Mouse (Mus musculus): ENCODE results near the gene Slc34a2. TPM values are rescaled to one million over a fixed set of nuclear protein-coding genes. Genes with fewer than 3 reads are reported as not detected.

Slc34a2 gene
- polyA plus RNA-seq, 1 experiment from 2014 or later = 0.06 TPM

GRCm38 (mm10) chr5:53047951-53048350, 10.1 kb downstream of the Slc34a2 start:
- no peak overlapping the region for H3K9ac ChIP-seq (ENCODE audit: low read depth, low read length)
- ATAC-seq = no peak
- no peak overlapping the region for H3K4me2 ChIP-seq (ENCODE audit: low read length)
- no peak overlapping the region for H3K27ac ChIP-seq (ENCODE audit: low read depth, low read length)
- peaks cover 8% of the 10 kb centered on the region for H3K27me3 ChIP-seq (replicated peaks; ENCODE audit: control insufficient read depth, insufficient read depth, low read length)
- 24% methylated on average over 6 of the region's 6 CpGs for WGBS
- H3K9me3 ChIP-seq (ENCODE audit: control insufficient read depth, low read length) = no peaks in the 10 kb centered on the region
- peaks cover 5% of the 10 kb centered on the region for H3K4me1 ChIP-seq (ENCODE audit: control insufficient read depth, insufficient read depth, low read depth, low read length)
- H3K4me3 ChIP-seq (ENCODE audit: low read length) = no peak overlapping the region
- no peaks in the 10 kb centered on the region for H3K36me3 ChIP-seq (ENCODE audit: control insufficient read depth, insufficient read depth, low read length)

DNA sequence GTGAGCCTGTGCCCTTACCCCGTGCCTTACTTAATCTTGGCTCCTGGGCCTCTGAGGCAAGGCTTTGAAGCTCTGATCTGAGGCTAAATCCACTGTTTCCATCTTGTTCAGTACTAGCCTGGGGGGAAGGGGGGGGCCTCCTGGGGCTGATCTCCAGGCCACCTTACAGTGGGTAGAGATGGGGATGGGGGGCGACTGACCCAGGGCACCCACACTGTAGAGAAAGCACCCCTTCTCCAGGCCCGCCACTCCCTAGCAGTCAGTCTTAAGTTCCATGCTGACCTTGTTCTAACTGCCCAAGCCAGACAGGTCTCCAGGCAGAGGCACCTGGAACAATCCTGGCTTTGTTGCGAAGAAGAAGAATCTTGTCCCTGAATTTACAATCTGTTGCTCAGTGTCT, 10.7 kb downstream of the Slc34a2 start:
- Histone ChIP-seq H3K36me3 (ENCODE audit: control insufficient read depth, insufficient read depth, low read length) (no peaks in the 10 kb centered on the region), H3K4me2 (ENCODE audit: low read length) (peak overlapping the region; percentile 83), H3K27ac (ENCODE audit: low read depth, low read length) (no peak overlapping the region), H3K4me1 (ENCODE audit: control insufficient read depth, insufficient read depth, low read depth, low read length) (peaks cover 5% of the 10 kb centered on the region), H3K9me3 (ENCODE audit: control insufficient read depth, low read length) (no peaks in the 10 kb centered on the region), H3K9ac (ENCODE audit: low read depth, low read length) (peak overlapping the region; percentile 59), H3K4me3 (ENCODE audit: low read length) (peak overlapping the region; percentile 39), H3K27me3 (replicated peaks; ENCODE audit: control insufficient read depth, insufficient read depth, low read length) (peaks cover 8% of the 10 kb centered on the region)
- peak; percentile 10; the same call in 1 of the 2 replicates for ATAC-seq
- WGBS = 42% methylated on average over 4 of the region's 4 CpGs

DNA sequence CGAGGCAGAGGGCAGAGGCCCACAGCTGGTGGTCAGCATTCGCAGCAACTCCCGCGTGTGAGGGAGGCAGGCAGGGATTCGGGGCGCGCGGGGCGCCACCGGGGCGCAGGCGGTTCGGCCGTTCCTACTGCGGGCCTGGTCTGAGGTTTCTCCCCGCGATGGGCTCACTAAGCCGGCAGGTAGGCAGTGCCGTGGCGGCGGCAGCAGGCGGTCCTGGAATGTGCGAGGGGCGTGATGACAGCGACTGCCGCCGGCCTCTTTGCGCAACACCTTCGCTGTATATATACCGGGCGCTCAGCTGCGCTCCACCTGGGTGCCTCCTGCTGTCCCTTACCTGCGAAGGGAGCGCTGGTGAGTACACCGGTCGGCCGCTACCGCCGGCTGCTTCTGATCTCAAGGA, 11.2 kb downstream of the Slc34a2 start:
- peaks cover 8% of the 10 kb centered on the region for H3K27me3 ChIP-seq (replicated peaks; ENCODE audit: control insufficient read depth, insufficient read depth, low read length)
- no peaks in the 10 kb centered on the region for H3K36me3 ChIP-seq (ENCODE audit: control insufficient read depth, insufficient read depth, low read length)
- no peaks in the 10 kb centered on the region for H3K9me3 ChIP-seq (ENCODE audit: control insufficient read depth, low read length)
- ATAC-seq = peak; percentile 78
- H3K27ac ChIP-seq (ENCODE audit: low read depth, low read length) = no peak overlapping the region
- H3K4me1 ChIP-seq (ENCODE audit: control insufficient read depth, insufficient read depth, low read depth, low read length) = peaks cover 5% of the 10 kb centered on the region
- peak overlapping the region; percentile 83 for H3K4me2 ChIP-seq (ENCODE audit: low read length)
- H3K4me3 ChIP-seq (ENCODE audit: low read length) = peak overlapping the region; percentile 39
- H3K9ac ChIP-seq (ENCODE audit: low read depth, low read length) = peak overlapping the region; percentile 59
- 3% methylated on average over 19 of the region's 39 CpGs for WGBS

- Histone ChIP-seq H3K9me3 (ENCODE audit: control insufficient read depth, low read length) (no peaks in the 10 kb centered on the region), H3K4me2 (ENCODE audit: low read length) (no peak overlapping the region), H3K27ac (ENCODE audit: low read depth, low read length) (no peak overlapping the region), H3K4me1 (ENCODE audit: control insufficient read depth, insufficient read depth, low read depth, low read length) (peaks cover 5% of the 10 kb centered on the region), H3K4me3 (ENCODE audit: low read length) (no peak overlapping the region), H3K27me3 (replicated peaks; ENCODE audit: control insufficient read depth, insufficient read depth, low read length) (peaks cover 8% of the 10 kb centered on the region), H3K9ac (ENCODE audit: low read depth, low read length) (no peak overlapping the region), H3K36me3 (ENCODE audit: control insufficient read depth, insufficient read depth, low read length) (no peaks in the 10 kb centered on the region)
- 64% methylated on average over 1 of the region's 1 CpGs for WGBS
- no peak for ATAC-seq
Measured at GRCm38 (mm10) chr5:53050963-53051362, 13.1 kb downstream of the Slc34a2 start.

- H3K4me2 ChIP-seq (ENCODE audit: low read length) = no peak overlapping the region
- no peak overlapping the region for H3K4me3 ChIP-seq (ENCODE audit: low read length)
- 85% methylated on average over 2 of the region's 2 CpGs for WGBS
- no peaks in the 10 kb centered on the region for H3K36me3 ChIP-seq (ENCODE audit: control insufficient read depth, insufficient read depth, low read length)
- peaks cover 8% of the 10 kb centered on the region for H3K27me3 ChIP-seq (replicated peaks; ENCODE audit: control insufficient read depth, insufficient read depth, low read length)
- no peaks in the 10 kb centered on the region for H3K9me3 ChIP-seq (ENCODE audit: control insufficient read depth, low read length)
- no peak overlapping the region for H3K9ac ChIP-seq (ENCODE audit: low read depth, low read length)
- ATAC-seq = no peak
- peaks cover 5% of the 10 kb centered on the region for H3K4me1 ChIP-seq (ENCODE audit: control insufficient read depth, insufficient read depth, low read depth, low read length)
- H3K27ac ChIP-seq (ENCODE audit: low read depth, low read length) = no peak overlapping the region
Measured at GRCm38 (mm10) chr5:53053246-53053645, 15.4 kb downstream of the Slc34a2 start.

GRCm38 (mm10) chr5:53061532-53062130, 23.8 kb downstream of the Slc34a2 start:
- Histone ChIP-seq H3K9ac (ENCODE audit: low read depth, low read length) (no peak overlapping the region), H3K9me3 (ENCODE audit: control insufficient read depth, low read length) (no peaks in the 10 kb centered on the region), H3K4me2 (ENCODE audit: low read length) (no peak overlapping the region), H3K4me3 (ENCODE audit: low read length) (no peak overlapping the region), H3K36me3 (ENCODE audit: control insufficient read depth, insufficient read depth, low read length) (no peaks in the 10 kb centered on the region), H3K27me3 (replicated peaks; ENCODE audit: control insufficient read depth, insufficient read depth, low read length) (no peaks in the 10 kb centered on the region), H3K4me1 (ENCODE audit: control insufficient read depth, insufficient read depth, low read depth, low read length) (no peaks in the 10 kb centered on the region), H3K27ac (ENCODE audit: low read depth, low read length) (no peak overlapping the region)
- WGBS = 91% methylated on average over 9 of the region's 9 CpGs
- no peak for ATAC-seq

DNA sequence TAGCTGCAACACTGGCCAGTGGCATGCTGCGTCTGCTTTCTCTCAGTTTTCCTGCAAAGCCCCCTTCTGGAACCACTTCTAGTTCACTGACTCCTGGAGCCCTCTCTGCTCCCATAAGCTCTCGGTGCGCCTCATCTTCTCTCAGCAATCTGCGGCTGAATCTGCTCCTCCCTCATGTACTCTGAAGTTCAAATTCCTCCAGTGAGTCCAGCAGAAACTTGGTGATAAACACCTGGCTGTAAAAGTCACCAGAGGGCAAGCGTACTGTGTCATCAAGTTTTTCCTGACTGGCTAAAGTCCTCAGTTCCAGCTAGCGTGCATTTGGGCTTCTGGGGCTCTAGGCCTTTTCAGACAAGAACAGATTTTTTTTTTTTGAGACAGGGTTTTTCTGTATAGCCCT, 36.7 kb downstream of the Slc34a2 start:
- H3K9ac ChIP-seq (ENCODE audit: low read depth, low read length) = no peak overlapping the region
- H3K36me3 ChIP-seq (ENCODE audit: control insufficient read depth, insufficient read depth, low read length) = no peaks in the 10 kb centered on the region
- H3K27ac ChIP-seq (ENCODE audit: low read depth, low read length) = no peak overlapping the region
- H3K4me2 ChIP-seq (ENCODE audit: low read length) = no peak overlapping the region
- no peak for ATAC-seq
- no peak overlapping the region for H3K4me3 ChIP-seq (ENCODE audit: low read length)
- H3K27me3 ChIP-seq (replicated peaks; ENCODE audit: control insufficient read depth, insufficient read depth, low read length) = no peaks in the 10 kb centered on the region
- WGBS = 84% methylated on average over 6 of the region's 6 CpGs
- no peaks in the 10 kb centered on the region for H3K9me3 ChIP-seq (ENCODE audit: control insufficient read depth, low read length)
- no peaks in the 10 kb centered on the region for H3K4me1 ChIP-seq (ENCODE audit: control insufficient read depth, insufficient read depth, low read depth, low read length)

- H3K27me3 ChIP-seq (replicated peaks; ENCODE audit: control insufficient read depth, insufficient read depth, low read length) = no peaks in the 10 kb centered on the region
- H3K9me3 ChIP-seq (ENCODE audit: control insufficient read depth, low read length) = no peaks in the 10 kb centered on the region
- H3K4me1 ChIP-seq (ENCODE audit: control insufficient read depth, insufficient read depth, low read depth, low read length) = no peaks in the 10 kb centered on the region
- H3K4me2 ChIP-seq (ENCODE audit: low read length) = no peak overlapping the region
- ATAC-seq = no peak
- no peak overlapping the region for H3K9ac ChIP-seq (ENCODE audit: low read depth, low read length)
- H3K4me3 ChIP-seq (ENCODE audit: low read length) = no peak overlapping the region
- no peak overlapping the region for H3K27ac ChIP-seq (ENCODE audit: low read depth, low read length)
- WGBS = 62% methylated on average over 4 of the region's 4 CpGs
- H3K36me3 ChIP-seq (ENCODE audit: control insufficient read depth, insufficient read depth, low read length) = no peaks in the 10 kb centered on the region
Measured at GRCm38 (mm10) chr5:53078453-53078852, 40.6 kb downstream of the Slc34a2 start.

DNA sequence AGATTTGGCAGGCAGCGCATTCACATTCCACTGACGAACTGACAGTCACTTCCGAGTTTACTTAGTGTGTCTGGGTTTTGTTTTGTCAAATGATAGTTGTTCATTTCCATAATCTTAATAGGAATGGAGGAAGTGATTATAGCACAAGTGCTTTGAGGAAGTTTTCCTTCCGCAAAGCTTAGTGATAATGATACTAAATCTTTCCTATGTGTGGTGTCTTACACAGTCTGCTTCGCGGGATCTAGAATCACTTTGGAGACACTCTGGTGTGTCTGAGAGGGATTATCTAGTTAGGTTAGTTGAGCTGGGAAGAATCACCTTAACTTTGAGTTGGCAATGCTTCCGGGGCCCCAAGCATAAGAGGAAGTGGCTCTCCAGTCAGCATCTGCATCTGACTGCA, 49.6 kb downstream of the Slc34a2 start:
- no peaks in the 10 kb centered on the region for H3K9me3 ChIP-seq (ENCODE audit: control insufficient read depth, low read length)
- H3K4me3 ChIP-seq (ENCODE audit: low read length) = no peak overlapping the region
- WGBS = 89% methylated on average over 7 of the region's 7 CpGs
- no peaks in the 10 kb centered on the region for H3K36me3 ChIP-seq (ENCODE audit: control insufficient read depth, insufficient read depth, low read length)
- no peaks in the 10 kb centered on the region for H3K27me3 ChIP-seq (replicated peaks; ENCODE audit: control insufficient read depth, insufficient read depth, low read length)
- H3K9ac ChIP-seq (ENCODE audit: low read depth, low read length) = no peak overlapping the region
- H3K27ac ChIP-seq (ENCODE audit: low read depth, low read length) = no peak overlapping the region
- H3K4me1 ChIP-seq (ENCODE audit: control insufficient read depth, insufficient read depth, low read depth, low read length) = no peaks in the 10 kb centered on the region
- H3K4me2 ChIP-seq (ENCODE audit: low read length) = no peak overlapping the region
- ATAC-seq = no peak

DNA sequence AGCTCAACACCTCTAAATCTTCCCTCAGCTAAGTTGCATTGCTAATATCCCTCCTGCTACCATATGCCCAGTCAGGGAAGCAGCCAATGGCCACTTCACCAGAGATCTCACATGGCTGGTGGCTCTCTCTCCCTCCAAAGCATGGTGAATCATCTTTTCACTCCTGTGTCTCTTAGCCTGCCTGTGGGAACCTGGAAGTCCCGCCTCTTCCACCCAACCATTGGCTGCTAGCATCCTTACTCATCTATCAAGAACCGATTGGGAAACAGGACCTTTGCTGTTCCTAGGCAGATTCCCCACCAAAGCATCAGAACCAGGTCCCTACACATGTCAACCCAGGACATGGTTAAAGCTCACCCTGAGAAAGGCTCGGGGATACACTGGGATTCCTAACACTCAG, 53.5 kb downstream of the Slc34a2 start:
- H3K4me2 ChIP-seq (ENCODE audit: low read length) = no peak overlapping the region

More for the DNA sequence above, 53.5 kb downstream of the Slc34a2 start:
- Histone ChIP-seq H3K4me3 (ENCODE audit: low read length) (no peak overlapping the region), H3K27me3 (replicated peaks; ENCODE audit: control insufficient read depth, insufficient read depth, low read length) (no peaks in the 10 kb centered on the region), H3K4me1 (ENCODE audit: control insufficient read depth, insufficient read depth, low read depth, low read length) (no peaks in the 10 kb centered on the region), H3K36me3 (ENCODE audit: control insufficient read depth, insufficient read depth, low read length) (no peaks in the 10 kb centered on the region), H3K9me3 (ENCODE audit: control insufficient read depth, low read length) (no peaks in the 10 kb centered on the region), H3K27ac (ENCODE audit: low read depth, low read length) (no peak overlapping the region), H3K9ac (ENCODE audit: low read depth, low read length) (no peak overlapping the region)
- 74% methylated on average over 3 of the region's 3 CpGs for WGBS
- ATAC-seq = no peak
